Comparison of ENCODE assay signal across 8 mouse cellular contexts in the genomic region with DNA sequence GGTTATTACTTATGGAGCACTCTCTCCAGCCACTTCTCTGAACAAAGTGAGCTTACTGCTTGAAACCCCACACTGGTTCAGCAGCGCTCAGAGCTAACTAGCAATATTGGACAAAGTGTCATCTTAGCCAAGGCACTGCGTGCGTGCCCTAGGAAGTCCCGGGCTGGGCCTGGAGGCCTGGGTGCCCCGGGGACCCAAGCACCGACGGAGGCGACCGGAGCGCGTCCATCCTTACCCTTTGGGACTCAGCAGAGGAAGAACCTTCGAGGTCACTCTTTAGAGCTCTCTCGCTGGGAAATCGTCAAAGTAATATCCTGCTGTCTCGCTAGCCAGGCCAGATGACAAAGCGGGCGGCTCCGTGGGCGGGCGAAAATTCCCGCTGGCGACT. TPM values are rescaled to one million over a fixed set of nuclear protein-coding genes. Genes with fewer than 3 reads are reported as not detected.
A peak's percentile ranks its signal among the peaks of the same experiment; 100 is the strongest.
DNase-seq lines count a peak whose midpoint lies in the region; ATAC-seq and TF ChIP-seq lines count a peak whose summit lies in the region.

No protein-coding gene starts in this region.

- DNase-seq in cerebellum, adult 9-11 months = no peak
- no peak for DNase-seq in testis, postnatal 10 days (ENCODE audit: low spot score)
- no peak for DNase-seq in midbrain, embryonic 14.5 days
- no peak for DNase-seq in right cerebral cortex, postnatal 14 days
- no peak for DNase-seq in left cerebral cortex, adult 8-10 months (ENCODE audit: low spot score in 2 of 2)

- no peak for TF ChIP-seq POLR2A in testis, adult 2 months (IDR thresholded peaks at IDR 0.05; ENCODE audit: control insufficient read depth, low read depth, low read length)

- peak overlapping the region; percentile 71 for H3K9ac ChIP-seq in hindbrain, embryonic 15.5 days
- H3K9ac ChIP-seq in midbrain, embryonic 14.5 days (replicated peaks; ENCODE audit: low read length) = peak overlapping the region; percentile 69

- H3K4me3 ChIP-seq in testis, adult 2 months (ENCODE audit: control insufficient read depth, low read depth, low read length) = peak overlapping the region; percentile 80
- H3K4me3 ChIP-seq in hindbrain, embryonic 15.5 days = peak overlapping the region; percentile 65
- H3K4me3 ChIP-seq in midbrain, embryonic 14.5 days (replicated peaks; ENCODE audit: low read depth, low read length) = peak overlapping the region; percentile 56

- no peaks in the 10 kb centered on the region for H3K36me3 ChIP-seq in testis, adult 2 months (ENCODE audit: control insufficient read depth, insufficient read depth, low read length)
- H3K36me3 ChIP-seq in hindbrain, embryonic 15.5 days = peaks cover 15% of the 10 kb centered on the region
- peaks cover 14% of the 10 kb centered on the region for H3K36me3 ChIP-seq in midbrain, embryonic 14.5 days (ENCODE audit: control insufficient read depth, insufficient read depth, low read length)

- H3K9me3 ChIP-seq in hindbrain, embryonic 15.5 days = no peaks in the 10 kb centered on the region
- no peaks in the 10 kb centered on the region for H3K9me3 ChIP-seq in midbrain, embryonic 14.5 days (ENCODE audit: control insufficient read depth, low read length)

- WGBS in hindbrain, embryonic 15.5 days = 0% methylated on average over 22 of the region's 22 CpGs
- WGBS in midbrain, embryonic 14.5 days = 1% methylated on average over 22 of the region's 22 CpGs

- peak; percentile 50 for ATAC-seq in cerebellum, adult (ENCODE audit: insufficient number of reproducible peaks, low FRiP score, low TSS enrichment)
- peak; percentile 67; the same call in 1 of the 2 replicates for ATAC-seq in hindbrain, embryonic 15.5 days (ENCODE audit: low FRiP score, low read depth)
- peak; percentile 44 for ATAC-seq in midbrain, embryonic 14.5 days (ENCODE audit: low FRiP score, low TSS enrichment)

- TF ChIP-seq CTCF in testis, adult 2 months (IDR thresholded peaks at IDR 0.05; ENCODE audit: control insufficient read depth, insufficient read depth, insufficient replicate concordance, low read depth, low read length) = no peak

- peak overlapping the region; percentile 65 for H3K27ac ChIP-seq in testis, adult 2 months (ENCODE audit: control insufficient read depth, insufficient read depth, low read depth, low read length)
- peak overlapping the region; percentile 86 for H3K27ac ChIP-seq in hindbrain, embryonic 15.5 days (replicated peaks)
- peak overlapping the region; percentile 76 for H3K27ac ChIP-seq in midbrain, embryonic 14.5 days (replicated peaks; ENCODE audit: low read depth, low read length)

- no peaks in the 10 kb centered on the region; the same call in 1 of the 2 replicates for H3K4me1 ChIP-seq in testis, adult 2 months (ENCODE audit: control insufficient read depth, insufficient read depth, low read length)
- H3K4me1 ChIP-seq in hindbrain, embryonic 15.5 days (replicated peaks) = peaks cover 19% of the 10 kb centered on the region
- peaks cover 11% of the 10 kb centered on the region; the same call in 1 of the 2 replicates for H3K4me1 ChIP-seq in midbrain, embryonic 14.5 days (ENCODE audit: control insufficient read depth, insufficient read depth, low read length)

- no peaks in the 10 kb centered on the region for H3K27me3 ChIP-seq in testis, adult 2 months (ENCODE audit: control insufficient read depth, insufficient read depth, low read length)
- no peaks in the 10 kb centered on the region for H3K27me3 ChIP-seq in hindbrain, embryonic 15.5 days
- H3K27me3 ChIP-seq in midbrain, embryonic 14.5 days (ENCODE audit: control insufficient read depth, insufficient read depth, low read length) = no peaks in the 10 kb centered on the region

- H3K4me2 ChIP-seq in hindbrain, embryonic 15.5 days = peak overlapping the region; percentile 77
- peak overlapping the region; percentile 73 for H3K4me2 ChIP-seq in midbrain, embryonic 14.5 days (ENCODE audit: low read length)

RNA-seq across cellular contexts. Expression of a gene that starts 30.0 kb away (rescaled TPM):
- polyA plus RNA-seq in testis, adult 2 months (2012; rRNA removed) = 0.07 TPM in 1 of 2 replicates, not detected in the other
- 0.78 and 0.90 TPM in 2 replicates for polyA plus RNA-seq in hindbrain, embryonic 15.5 days (2015; fragmentation: Nextera tagmentation; extraction: Ambion mirVana)
- polyA plus RNA-seq in midbrain, embryonic 14.5 days (2014; fragmentation: Nextera tagmentation; extraction: Ambion mirVana) = 0.16 and 0.42 TPM in 2 replicates
- total RNA-seq in left cerebral cortex, adult 8-10 months (2022) = 1 to 10 TPM in 2 of 4 experiments, under 1 TPM in 2; 0.41 to 2.0 (median 0.90) TPM

RNA-seq across cellular contexts. Expression of a gene that starts 33.3 kb away (rescaled TPM):
- 10.2 TPM in 2 replicates for polyA plus RNA-seq in testis, adult 2 months (2012; rRNA removed)
- 105 and 114 TPM in 2 replicates for polyA plus RNA-seq in hindbrain, embryonic 15.5 days (2015; fragmentation: Nextera tagmentation; extraction: Ambion mirVana)
- 93.9 and 115 TPM in 2 replicates for polyA plus RNA-seq in midbrain, embryonic 14.5 days (2014; fragmentation: Nextera tagmentation; extraction: Ambion mirVana)
- 10 to 100 TPM; 46.2 to 59.1 (median 50.7) TPM for total RNA-seq in left cerebral cortex, adult 8-10 months (2022)
